Mouse (Mus musculus): ENCODE measurements at regions not wholly inside any gene's neighbourhood (a gene's known extent, or its start where the extent isn't known, plus 50 kb on each side); places are given as distances from the start of the nearest gene placed in this dataset.

GRCm38 (mm10) chr12:32632935-32633334 is 186.4 kb upstream of the Nampt start:
- no peak for TF ChIP-seq CTCF (IDR thresholded peaks at IDR 0.05)
- TF ChIP-seq EP300 (IDR thresholded peaks at IDR 0.05), result peak; percentile 72
